Mouse (Mus musculus): Measurements from ENCODE around the gene Nfkbil1. TPM values are rescaled to one million over a fixed set of nuclear protein-coding genes. Genes with fewer than 3 reads are reported as not detected.

Gene Nfkbil1
- polyA plus RNA-seq, 1 experiment: 7.9 TPM

GRCm38 (mm10) chr17:35262664-35263522 is 27.3 kb upstream of the Nfkbil1 start, which contains the start of gene H2-D1:
H2-D1 (plus strand) TSS chr17:35262730.
- Histone ChIP-seq H3K4me1 (ENCODE audit: control insufficient read depth, insufficient read depth, low read length) (no peaks in the 10 kb centered on the region), H3K27me3 (ENCODE audit: control insufficient read depth, insufficient read depth, low read length, poor library complexity, severe bottlenecking) (peaks cover 6% of the 10 kb centered on the region; the same call in 1 of the 2 replicates), H3K4me3 (ENCODE audit: low read depth, low read length) (peak within 1 kb of the TSS; percentile 41), H3K27ac (ENCODE audit: insufficient read depth, low read length) (no peak within 1 kb of the TSS), H3K9me3 (replicated peaks; ENCODE audit: control insufficient read depth, insufficient read depth, low read length, poor library complexity, severe bottlenecking) (no peaks in the 10 kb centered on the region), H3K9ac (ENCODE audit: low read depth, poor library complexity, severe bottlenecking) (peak within 1 kb of the TSS; percentile 60), H3K36me3 (ENCODE audit: control insufficient read depth, insufficient read depth, low read length, poor library complexity, severe bottlenecking) (no peaks in the 10 kb centered on the region)
- TF ChIP-seq CTCF (IDR thresholded peaks at IDR 0.05; ENCODE audit: low read depth, low read length) (no peak), POLR2A (IDR thresholded peaks at IDR 0.05; ENCODE audit: insufficient read depth, low read length) (no peak), EP300 (IDR thresholded peaks at IDR 0.05; ENCODE audit: insufficient read depth, low read depth, low read length) (no peak)

DNA sequence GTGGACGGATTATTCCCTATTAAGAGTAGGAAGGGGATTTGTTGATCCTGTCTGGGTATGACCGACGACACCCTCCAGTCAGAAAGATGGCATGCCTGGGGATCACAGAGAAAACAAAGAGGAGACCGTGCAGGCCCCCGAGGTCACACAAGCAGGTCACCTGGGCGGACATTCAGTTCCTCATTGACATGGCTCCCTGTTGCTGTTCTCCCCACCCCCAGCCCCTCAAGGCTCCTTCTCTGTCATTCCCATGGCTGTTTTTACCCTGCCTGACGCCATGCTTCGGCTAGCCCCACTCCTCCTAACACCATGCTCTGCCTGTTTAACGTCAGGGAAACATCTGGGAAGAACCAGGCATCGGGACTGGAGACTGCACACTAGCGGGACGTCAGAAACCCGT is 26.1 kb upstream of the Nfkbil1 start:
- Histone ChIP-seq H3K4me1 (ENCODE audit: control insufficient read depth, insufficient read depth, low read length) (no peaks in the 10 kb centered on the region), H3K27ac (ENCODE audit: insufficient read depth, low read length) (no peak overlapping the region), H3K9ac (ENCODE audit: low read depth, poor library complexity, severe bottlenecking) (no peak overlapping the region), H3K36me3 (ENCODE audit: control insufficient read depth, insufficient read depth, low read length, poor library complexity, severe bottlenecking) (no peaks in the 10 kb centered on the region), H3K9me3 (replicated peaks; ENCODE audit: control insufficient read depth, insufficient read depth, low read length, poor library complexity, severe bottlenecking) (no peaks in the 10 kb centered on the region), H3K4me3 (ENCODE audit: low read depth, low read length) (no peak overlapping the region), H3K27me3 (ENCODE audit: control insufficient read depth, insufficient read depth, low read length, poor library complexity, severe bottlenecking) (peaks cover 6% of the 10 kb centered on the region; the same call in 1 of the 2 replicates)
- TF ChIP-seq POLR2A (IDR thresholded peaks at IDR 0.05; ENCODE audit: insufficient read depth, low read length): no peak
- TF ChIP-seq CTCF (IDR thresholded peaks at IDR 0.05; ENCODE audit: low read depth, low read length): no peak
- TF ChIP-seq EP300 (IDR thresholded peaks at IDR 0.05; ENCODE audit: insufficient read depth, low read depth, low read length): no peak

DNA sequence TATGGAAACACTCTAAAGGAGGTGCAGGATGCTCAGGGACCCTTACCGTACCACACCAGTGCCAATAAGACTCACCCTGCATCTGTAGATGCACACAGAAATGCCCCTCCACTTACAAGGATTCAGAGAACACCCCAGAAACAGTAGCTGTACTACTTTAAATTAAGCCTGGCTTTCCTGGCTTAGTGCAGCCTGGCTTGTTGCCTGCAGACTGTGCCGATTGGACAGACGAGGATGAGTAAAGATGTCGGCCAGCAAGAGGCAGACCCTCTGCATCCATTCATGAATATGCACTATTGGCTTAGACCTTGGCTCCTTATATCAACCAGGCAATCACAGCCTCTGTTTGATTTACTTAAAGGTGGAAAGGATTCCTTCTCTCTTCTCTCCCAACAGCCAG is 24.0 kb upstream of the Nfkbil1 start:
- peaks cover 6% of the 10 kb centered on the region; the same call in 1 of the 2 replicates for H3K27me3 ChIP-seq (ENCODE audit: control insufficient read depth, insufficient read depth, low read length, poor library complexity, severe bottlenecking)
- no peak for TF ChIP-seq POLR2A (IDR thresholded peaks at IDR 0.05; ENCODE audit: insufficient read depth, low read length)
- TF ChIP-seq EP300 (IDR thresholded peaks at IDR 0.05; ENCODE audit: insufficient read depth, low read depth, low read length): no peak
- no peak for TF ChIP-seq CTCF (IDR thresholded peaks at IDR 0.05; ENCODE audit: low read depth, low read length)
- H3K27ac ChIP-seq (ENCODE audit: insufficient read depth, low read length): no peak overlapping the region
- H3K9me3 ChIP-seq (replicated peaks; ENCODE audit: control insufficient read depth, insufficient read depth, low read length, poor library complexity, severe bottlenecking): no peaks in the 10 kb centered on the region
- H3K36me3 ChIP-seq (ENCODE audit: control insufficient read depth, insufficient read depth, low read length, poor library complexity, severe bottlenecking): no peaks in the 10 kb centered on the region
- no peak overlapping the region for H3K4me3 ChIP-seq (ENCODE audit: low read depth, low read length)
- H3K4me1 ChIP-seq (ENCODE audit: control insufficient read depth, insufficient read depth, low read length): no peaks in the 10 kb centered on the region
- H3K9ac ChIP-seq (ENCODE audit: low read depth, poor library complexity, severe bottlenecking): no peak overlapping the region

DNA sequence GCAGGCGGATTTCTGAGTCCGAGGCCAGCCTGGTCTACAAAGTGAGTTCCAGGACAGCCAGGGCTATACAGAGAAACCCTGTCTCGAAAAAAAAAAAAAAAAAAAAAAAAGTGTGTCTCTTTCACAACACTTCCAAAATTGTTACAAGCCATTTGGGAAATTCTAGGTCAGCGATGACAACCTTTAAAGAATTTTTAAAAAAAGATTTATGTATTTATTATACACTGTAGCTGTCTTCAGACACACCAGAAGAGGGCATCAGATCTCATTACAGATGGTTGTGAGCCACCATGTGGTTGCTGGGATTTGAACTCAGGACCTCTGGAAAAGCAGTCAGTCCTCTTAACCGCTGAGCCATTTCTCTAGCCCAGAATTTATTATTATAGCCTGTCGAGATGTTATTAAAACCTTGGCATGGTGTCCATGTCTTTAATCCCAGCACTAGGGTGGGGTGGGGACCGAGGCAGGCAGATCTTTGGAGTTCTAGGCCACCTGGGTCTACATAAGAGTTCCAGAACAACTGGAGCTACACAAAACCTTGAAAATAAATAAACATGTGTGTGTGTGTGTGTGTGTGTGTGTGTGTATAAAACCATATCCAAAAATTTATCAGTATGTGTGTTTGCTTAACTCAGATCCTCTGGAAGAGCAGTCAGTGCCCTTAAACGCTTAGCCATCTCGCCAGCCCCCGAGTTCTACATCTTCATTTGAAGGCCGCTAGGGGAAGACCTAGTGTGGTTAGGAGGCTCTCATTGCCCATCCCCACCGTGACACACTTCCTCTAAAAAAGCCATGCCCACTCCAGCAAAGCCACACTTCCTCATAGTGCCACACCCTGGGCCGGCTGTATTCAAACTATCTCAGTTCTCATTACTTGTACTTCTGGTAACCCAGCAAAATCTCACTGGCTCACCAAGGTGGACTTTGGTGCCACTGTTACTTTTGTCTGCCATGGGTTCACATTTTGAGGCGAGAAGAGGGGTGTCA is 23.2 kb upstream of the Nfkbil1 start:
- H3K9ac ChIP-seq (ENCODE audit: low read depth, poor library complexity, severe bottlenecking): no peak overlapping the region
- H3K27me3 ChIP-seq (ENCODE audit: control insufficient read depth, insufficient read depth, low read length, poor library complexity, severe bottlenecking): peaks cover 6% of the 10 kb centered on the region; the same call in 1 of the 2 replicates
- H3K4me3 ChIP-seq (ENCODE audit: low read depth, low read length): no peak overlapping the region
- H3K9me3 ChIP-seq (replicated peaks; ENCODE audit: control insufficient read depth, insufficient read depth, low read length, poor library complexity, severe bottlenecking): no peaks in the 10 kb centered on the region
- no peak for TF ChIP-seq EP300 (IDR thresholded peaks at IDR 0.05; ENCODE audit: insufficient read depth, low read depth, low read length)
- TF ChIP-seq POLR2A (IDR thresholded peaks at IDR 0.05; ENCODE audit: insufficient read depth, low read length): no peak
- no peak for TF ChIP-seq CTCF (IDR thresholded peaks at IDR 0.05; ENCODE audit: low read depth, low read length)
- H3K36me3 ChIP-seq (ENCODE audit: control insufficient read depth, insufficient read depth, low read length, poor library complexity, severe bottlenecking): no peaks in the 10 kb centered on the region
- H3K4me1 ChIP-seq (ENCODE audit: control insufficient read depth, insufficient read depth, low read length): no peaks in the 10 kb centered on the region
- H3K27ac ChIP-seq (ENCODE audit: insufficient read depth, low read length): no peak overlapping the region

DNA sequence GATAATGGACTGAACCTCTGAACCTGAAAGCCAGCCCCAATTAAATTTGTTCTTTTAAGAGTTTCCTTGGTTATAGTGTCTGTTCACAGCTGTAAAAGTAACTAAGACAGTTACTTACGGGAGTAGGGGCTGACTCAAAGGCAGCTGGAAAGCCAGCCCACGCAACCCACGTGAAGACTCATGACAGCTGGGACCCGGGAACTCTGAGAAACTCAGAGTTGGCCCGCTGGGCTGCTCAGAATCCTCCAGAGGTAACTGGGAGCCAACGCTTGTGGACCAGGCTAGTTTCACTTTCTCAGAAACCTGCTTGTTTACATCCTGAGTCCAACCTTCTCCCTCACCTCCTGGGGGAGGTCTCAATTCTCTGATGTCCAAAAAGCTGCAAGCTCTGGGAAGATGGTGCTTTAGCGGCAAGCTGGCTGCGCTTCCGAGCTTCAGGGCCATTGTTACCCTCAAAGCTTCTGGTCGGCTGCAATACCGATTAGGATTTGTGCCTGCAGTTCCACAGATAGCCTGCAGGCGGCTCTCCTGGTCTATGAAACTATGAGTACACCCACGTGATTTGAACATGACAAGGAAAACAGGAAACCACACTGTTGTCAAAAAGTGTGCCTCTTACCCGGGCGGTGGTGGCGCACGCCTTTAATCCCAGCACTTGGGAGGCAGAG is 22.4 kb upstream of the Nfkbil1 start:
- Histone ChIP-seq H3K9ac (ENCODE audit: low read depth, poor library complexity, severe bottlenecking) (no peak overlapping the region), H3K27me3 (ENCODE audit: control insufficient read depth, insufficient read depth, low read length, poor library complexity, severe bottlenecking) (no peaks in the 10 kb centered on the region), H3K9me3 (replicated peaks; ENCODE audit: control insufficient read depth, insufficient read depth, low read length, poor library complexity, severe bottlenecking) (no peaks in the 10 kb centered on the region), H3K36me3 (ENCODE audit: control insufficient read depth, insufficient read depth, low read length, poor library complexity, severe bottlenecking) (peaks cover 3% of the 10 kb centered on the region; the same call in 1 of the 2 replicates), H3K4me1 (ENCODE audit: control insufficient read depth, insufficient read depth, low read length) (no peaks in the 10 kb centered on the region), H3K27ac (ENCODE audit: insufficient read depth, low read length) (no peak overlapping the region), H3K4me3 (ENCODE audit: low read depth, low read length) (no peak overlapping the region)
- TF ChIP-seq POLR2A (IDR thresholded peaks at IDR 0.05; ENCODE audit: insufficient read depth, low read length) (no peak), CTCF (IDR thresholded peaks at IDR 0.05; ENCODE audit: low read depth, low read length) (peak; percentile 66)
